9 mouse cellular contexts compared by ENCODE assay signal in genomic region chr11:11962629-11962954, GRCm38 (mm10).
DNase-seq lines count a peak whose midpoint lies in the region; ATAC-seq and TF ChIP-seq lines count a peak whose summit lies in the region.
"Had no signal": no experiment of that assay in that cellular context is flagged by ENCODE, and none has a peak within 500 bp of the region (broad histone marks: within the 10 kb centered on the region; RNA-seq: fewer than 3 reads in every experiment).

No protein-coding gene starts in this region.

- no peaks in the 10 kb centered on the region for H3K79me2 ChIP-seq in myocyte (ENCODE audit: control insufficient read depth, insufficient read depth)

- no peak for ATAC-seq in forebrain, embryonic 14.5 days
- ATAC-seq in midbrain, embryonic 12.5 days (ENCODE audit: low FRiP score, low read depth), result 0 out of 2 replicates have a peak, but pooled peaks have one; percentile 53
- no peak for ATAC-seq in midbrain, embryonic 16.5 days
- ATAC-seq in heart, embryonic 11.5 days (replicated peaks; ENCODE audit: insufficient number of reproducible peaks, low FRiP score, low TSS enrichment), result no peak
- ATAC-seq: forebrain, embryonic 13.5 days had no signal

- TF ChIP-seq POLR2A in myocyte (IDR thresholded peaks at IDR 0.05; ENCODE audit: insufficient read length, low read depth), result no peak

- no peaks in the 10 kb centered on the region for H3K4me1 ChIP-seq in forebrain, embryonic 14.5 days (ENCODE audit: control insufficient read depth, insufficient read depth, low read length)
- H3K4me1 ChIP-seq in forebrain, embryonic 10.5 days, result peaks cover 40% of the 10 kb centered on the region
- H3K4me1 ChIP-seq in midbrain, embryonic 12.5 days, result peaks cover 7% of the 10 kb centered on the region
- H3K4me1 ChIP-seq in midbrain, embryonic 16.5 days (ENCODE audit: control insufficient read depth, insufficient read depth, low read length), result peaks cover 20% of the 10 kb centered on the region
- peaks cover 77% of the 10 kb centered on the region for H3K4me1 ChIP-seq in heart, embryonic 11.5 days (ENCODE audit: control insufficient read depth, insufficient read depth, low read length)
- H3K4me1 ChIP-seq: forebrain, embryonic 13.5 days had no signal

- H3K36me3 ChIP-seq in forebrain, embryonic 14.5 days (ENCODE audit: control insufficient read depth, insufficient read depth, low read length), result peaks cover 9% of the 10 kb centered on the region
- H3K36me3 ChIP-seq in forebrain, embryonic 10.5 days (replicated peaks), result peaks cover 83% of the 10 kb centered on the region
- peaks cover 8% of the 10 kb centered on the region; the same call in 1 of the 2 replicates for H3K36me3 ChIP-seq in midbrain, embryonic 12.5 days
- H3K36me3 ChIP-seq in midbrain, embryonic 16.5 days (ENCODE audit: control insufficient read depth, insufficient read depth, low read length), result no peaks in the 10 kb centered on the region
- peaks cover 3% of the 10 kb centered on the region; the same call in 1 of the 2 replicates for H3K36me3 ChIP-seq in heart, embryonic 11.5 days (ENCODE audit: control insufficient read depth, insufficient read depth, low read length)
- H3K36me3 ChIP-seq in myocyte (ENCODE audit: control insufficient read depth, insufficient read depth), result no peaks in the 10 kb centered on the region

- no peaks in the 10 kb centered on the region for H3K27me3 ChIP-seq in forebrain, embryonic 14.5 days (replicated peaks; ENCODE audit: control insufficient read depth, insufficient read depth, low read length)
- H3K27me3 ChIP-seq in forebrain, embryonic 10.5 days (ENCODE audit: poor library complexity, severe bottlenecking), result 0 out of 2 replicates have a peak, but pooled peaks cover 5% of the 10 kb centered on the region
- no peaks in the 10 kb centered on the region for H3K27me3 ChIP-seq in midbrain, embryonic 12.5 days
- H3K27me3 ChIP-seq in midbrain, embryonic 16.5 days (ENCODE audit: control insufficient read depth, insufficient read depth, low read depth, low read length), result no peaks in the 10 kb centered on the region
- no peaks in the 10 kb centered on the region for H3K27me3 ChIP-seq in heart, embryonic 11.5 days (ENCODE audit: control insufficient read depth, insufficient read depth, low read length)
- H3K27me3 ChIP-seq in myocyte (ENCODE audit: control insufficient read depth, insufficient read depth, insufficient read length), result no peaks in the 10 kb centered on the region
- H3K27me3 ChIP-seq: forebrain, embryonic 13.5 days had no signal

- no peak overlapping the region for H3K9ac ChIP-seq in forebrain, embryonic 14.5 days (ENCODE audit: low read length)
- no peak overlapping the region for H3K9ac ChIP-seq in midbrain, embryonic 12.5 days (replicated peaks)
- H3K9ac ChIP-seq in midbrain, embryonic 16.5 days (ENCODE audit: low read depth, low read length), result no peak overlapping the region
- no peak overlapping the region for H3K9ac ChIP-seq in heart, embryonic 11.5 days (ENCODE audit: low read depth, low read length)
- H3K9ac ChIP-seq: forebrain, embryonic 13.5 days had no signal

- no peak overlapping the region for H3K4me3 ChIP-seq in forebrain, embryonic 14.5 days (ENCODE audit: low read depth, low read length)
- no peak overlapping the region for H3K4me3 ChIP-seq in forebrain, embryonic 10.5 days
- no peak overlapping the region for H3K4me3 ChIP-seq in midbrain, embryonic 12.5 days
- H3K4me3 ChIP-seq in midbrain, embryonic 16.5 days (ENCODE audit: low read depth, low read length), result no peak overlapping the region
- no peak overlapping the region for H3K4me3 ChIP-seq in heart, embryonic 11.5 days (ENCODE audit: low read depth, low read length)
- H3K4me3 ChIP-seq in myocyte, result no peak overlapping the region
- H3K4me3 ChIP-seq: forebrain, embryonic 13.5 days had no signal

- peak; percentile 22 for DNase-seq in forebrain, embryonic 14.5 days (ENCODE audit: low spot score)
- DNase-seq in forebrain, embryonic 10.5 days (ENCODE audit: extremely low spot score, low spot score), result no peak
- no peak for DNase-seq in thymus, postnatal 36 days
- no peak for DNase-seq in urinary bladder, postnatal 25 days (ENCODE audit: low spot score)

- 12% methylated on average over 5 of the region's 5 CpGs for WGBS in forebrain, embryonic 14.5 days
- WGBS in forebrain, embryonic 10.5 days, result 32% methylated on average over 5 of the region's 5 CpGs
- 12% methylated on average over 5 of the region's 5 CpGs for WGBS in midbrain, embryonic 12.5 days
- WGBS in midbrain, embryonic 16.5 days, result 11% methylated on average over 5 of the region's 5 CpGs
- 9% methylated on average over 5 of the region's 5 CpGs for WGBS in heart, embryonic 11.5 days (ENCODE audit: insufficient replicate concordance)

- no peak overlapping the region for H3K27ac ChIP-seq in forebrain, embryonic 14.5 days (ENCODE audit: low read depth, low read length)
- H3K27ac ChIP-seq in forebrain, embryonic 10.5 days, result no peak overlapping the region
- no peak overlapping the region for H3K27ac ChIP-seq in midbrain, embryonic 12.5 days (replicated peaks)
- no peak overlapping the region for H3K27ac ChIP-seq in midbrain, embryonic 16.5 days (ENCODE audit: low read length)
- H3K27ac ChIP-seq in heart, embryonic 11.5 days (ENCODE audit: low read depth, low read length), result peak overlapping the region; percentile 94
- H3K27ac ChIP-seq: forebrain, embryonic 13.5 days had no signal

- no peaks in the 10 kb centered on the region for H3K9me3 ChIP-seq in forebrain, embryonic 14.5 days (replicated peaks; ENCODE audit: control insufficient read depth, low read length)
- H3K9me3 ChIP-seq in forebrain, embryonic 10.5 days, result no peaks in the 10 kb centered on the region; the same call in 1 of the 2 replicates
- H3K9me3 ChIP-seq in midbrain, embryonic 12.5 days, result no peaks in the 10 kb centered on the region
- no peaks in the 10 kb centered on the region for H3K9me3 ChIP-seq in midbrain, embryonic 16.5 days (replicated peaks; ENCODE audit: control insufficient read depth, low read length, poor library complexity, severe bottlenecking)
- no peaks in the 10 kb centered on the region for H3K9me3 ChIP-seq in heart, embryonic 11.5 days (replicated peaks; ENCODE audit: control insufficient read depth, low read length)
- H3K9me3 ChIP-seq: forebrain, embryonic 13.5 days had no signal

- H3K4me2 ChIP-seq in forebrain, embryonic 14.5 days (ENCODE audit: low read length), result no peak overlapping the region
- no peak overlapping the region for H3K4me2 ChIP-seq in midbrain, embryonic 12.5 days (replicated peaks)
- no peak overlapping the region for H3K4me2 ChIP-seq in midbrain, embryonic 16.5 days (ENCODE audit: low read length)
- no peak overlapping the region for H3K4me2 ChIP-seq in heart, embryonic 11.5 days
- no peak overlapping the region for H3K4me2 ChIP-seq in myocyte (ENCODE audit: low read depth)
- H3K4me2 ChIP-seq: forebrain, embryonic 13.5 days had no signal

- H3ac ChIP-seq in myocyte (ENCODE audit: control insufficient read depth, insufficient read length), result no peak overlapping the region

TF ChIP-seq in myocyte, 11 proteins besides CTCF, POLR2A, EP300 and RAD21:
- peak; percentile 86; the same call in 1 of the 2 replicates for TF ChIP-seq CEBPB (IDR thresholded peaks at IDR 0.05; ENCODE audit: insufficient read depth, poor library complexity, severe bottlenecking)
- TF ChIP-seq MAX (IDR thresholded peaks at IDR 0.05; ENCODE audit: low read depth), result peak; percentile 43
- no peak for TF ChIP-seq REST (IDR thresholded peaks at IDR 0.05; ENCODE audit: insufficient read depth, insufficient read length)
- TF ChIP-seq TCF12 (IDR thresholded peaks at IDR 0.05; ENCODE audit: insufficient read depth, poor library complexity, severe bottlenecking), result no peak
- TF ChIP-seq MYOD1 (IDR thresholded peaks at IDR 0.05; ENCODE audit: control insufficient read depth in 1 of 3, insufficient read length in 2 of 3, low read depth in 2 of 3), result no peak
